Mouse (Mus musculus) limb, embryonic 15.5 days (tissue): ENCODE results near the gene Arl13a. TPM values are rescaled to one million over a fixed set of nuclear protein-coding genes. Genes with fewer than 3 reads are reported as not detected.
"Not testable (repeated sequence)": the region's sequence is repeated elsewhere in the genome, so short reads cannot be mapped to it uniquely, and the experiment has no call there.

ENCODE experiments used
- ATAC-seq: fragments of 200-750 bp; cut with Nextera tagmentation; 2 replicates; pipeline ENCODE4 v1.8.0; 2017; ENCODE audit warnings: low read depth, moderate TSS enrichment; ENCODE audit not compliant: insufficient number of reproducible peaks, low FRiP score, low TSS enrichment
- H3K27ac ChIP-seq: fragments of 300-500 bp; sonication (generic); 2 replicates; pipeline ENCODE4 v1.5.1; 2015; ENCODE audit warnings: moderate library complexity, mild to moderate bottlenecking, inconsistent platforms
- H3K27me3 ChIP-seq: fragments of 300-500 bp; sonication (generic); 2 replicates; pipeline ENCODE4 v1.6.1; 2015; ENCODE audit warnings: inconsistent platforms
- H3K36me3 ChIP-seq: fragments of 300-500 bp; sonication (generic); 2 replicates; pipeline ENCODE4 v1.6.1; 2015; ENCODE audit warnings: inconsistent platforms
- H3K4me1 ChIP-seq: fragments of 300-500 bp; sonication (generic); 2 replicates; pipeline ENCODE4 v1.6.1; 2015; ENCODE audit warnings: inconsistent platforms
- H3K4me2 ChIP-seq: fragments of 300-500 bp; sonication (generic); 2 replicates; pipeline ENCODE4 v1.6.1; 2015; ENCODE audit warnings: mild to moderate bottlenecking, inconsistent platforms
- H3K4me3 ChIP-seq: fragments of 300-500 bp; sonication (generic); 2 replicates; pipeline ENCODE4 v1.5.1; 2015; ENCODE audit warnings: mild to moderate bottlenecking, inconsistent platforms
- H3K9ac ChIP-seq: fragments of 300-500 bp; sonication (generic); 2 replicates; pipeline ENCODE4 v1.6.1; 2015; ENCODE audit warnings: inconsistent platforms
- H3K9me3 ChIP-seq: fragments of 300-500 bp; sonication (generic); 2 replicates; pipeline ENCODE4 v1.6.1; 2016; ENCODE audit warnings: inconsistent platforms
- WGBS: fragments of 180-500 bp; shearing (Covaris S2); methylation state at CpG from one replicate; pipeline ENCODE4 v1.1.7; 2015; 5-methylcytosine and 5-hydroxymethylcytosine counted together
- polyA plus RNA-seq: library from polyadenylated mRNA; unstranded; fragments of >200 nt; fragmentation: Nextera tagmentation; extraction: Ambion mirVana; gene quantifications from 2 replicates; pipeline ENCODE4 v1.2.1, GENCODE M21; 2015

The Arl13a gene
- not detected in 2 replicates for polyA plus RNA-seq

DNA sequence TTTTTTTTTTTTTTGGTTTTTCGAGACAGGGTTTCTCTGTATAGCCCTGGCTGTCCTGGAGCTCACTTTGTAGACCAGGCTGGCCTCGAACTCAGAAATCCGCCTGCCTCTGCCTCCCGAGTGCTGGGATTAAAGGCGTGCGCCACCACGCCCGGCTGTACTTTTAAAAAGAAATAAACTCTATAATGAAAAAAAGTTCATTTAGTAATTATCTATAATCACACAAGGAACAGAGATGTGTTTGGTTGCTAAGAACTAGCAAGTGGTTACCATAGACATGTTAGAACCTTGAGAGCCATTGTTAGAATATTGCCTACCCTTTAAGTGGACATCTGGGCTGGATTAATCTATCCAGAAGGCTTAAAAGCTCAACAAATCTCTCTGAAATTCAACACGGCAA lies at the start of gene Arl13a:
Gene Arl13a (plus strand): TSS at position 301 of the 400 bp plus-strand sequence.
- not testable (repeated sequence) for H3K27me3 ChIP-seq, H3K4me3 ChIP-seq, H3K9me3 ChIP-seq, ATAC-seq, H3K4me1 ChIP-seq, H3K36me3 ChIP-seq, H3K9ac ChIP-seq, H3K4me2 ChIP-seq, H3K27ac ChIP-seq
- 86% methylated on average over 9 of the region's 9 CpGs for WGBS

DNA sequence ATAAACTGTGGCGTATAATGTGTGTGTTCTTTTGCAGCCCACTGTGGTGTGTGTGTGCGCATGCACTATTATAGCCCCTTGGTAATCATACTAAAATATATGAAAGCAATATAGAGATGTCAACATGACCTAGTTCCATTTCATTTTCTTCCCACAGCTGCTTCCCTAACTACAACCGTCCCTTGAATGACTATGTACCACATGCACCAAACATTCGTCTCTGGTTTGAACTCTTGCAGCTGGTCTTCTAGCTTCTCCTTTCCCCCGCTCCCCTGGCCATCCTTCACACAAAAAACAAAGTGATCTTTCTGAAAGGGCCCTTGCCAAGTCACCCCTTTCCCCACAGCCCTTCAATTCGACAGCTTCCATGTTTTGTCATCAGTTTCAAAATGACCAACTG lies 47.3 kb upstream of the Arl13a start:
- ATAC-seq: no peak
- no peak overlapping the region for H3K4me3 ChIP-seq
- H3K27ac ChIP-seq: no peak overlapping the region
- no peaks in the 10 kb centered on the region for H3K36me3 ChIP-seq
- WGBS: 82% methylated on average over 6 of the region's 6 CpGs
- H3K9ac ChIP-seq: no peak overlapping the region
- H3K4me2 ChIP-seq: no peak overlapping the region
- H3K4me1 ChIP-seq: no peaks in the 10 kb centered on the region
- H3K9me3 ChIP-seq: no peaks in the 10 kb centered on the region
- peaks cover 9% of the 10 kb centered on the region; the same call in 1 of the 2 replicates for H3K27me3 ChIP-seq

DNA sequence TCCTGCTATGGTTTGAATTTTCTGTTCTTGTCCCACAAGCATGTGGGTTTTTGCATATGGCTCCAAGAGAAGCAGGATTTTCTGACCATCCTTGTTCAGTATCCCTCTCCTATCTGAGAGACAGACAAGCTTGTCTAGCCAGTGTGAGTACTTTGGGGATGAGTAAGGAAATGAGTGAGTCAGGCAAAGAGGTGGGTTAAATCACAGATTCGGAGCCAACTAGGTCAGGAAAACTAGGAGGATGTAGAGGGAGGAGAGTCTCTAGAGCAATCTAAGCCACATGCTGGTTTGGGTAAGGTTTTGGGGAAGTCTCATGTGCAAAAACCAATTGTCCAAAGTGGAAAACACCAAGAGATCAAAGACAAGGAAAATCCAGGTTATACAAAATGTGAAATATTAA lies 45.8 kb upstream of the Arl13a start:
- WGBS: 61% methylated on average over 1 of the region's 1 CpGs
- Histone ChIP-seq H3K4me1 (no peaks in the 10 kb centered on the region), H3K9me3 (no peaks in the 10 kb centered on the region), H3K9ac (no peak overlapping the region), H3K4me2 (no peak overlapping the region), H3K36me3 (no peaks in the 10 kb centered on the region), H3K4me3 (no peak overlapping the region), H3K27ac (no peak overlapping the region), H3K27me3 (peaks cover 9% of the 10 kb centered on the region; the same call in 1 of the 2 replicates)
- ATAC-seq: no peak

DNA sequence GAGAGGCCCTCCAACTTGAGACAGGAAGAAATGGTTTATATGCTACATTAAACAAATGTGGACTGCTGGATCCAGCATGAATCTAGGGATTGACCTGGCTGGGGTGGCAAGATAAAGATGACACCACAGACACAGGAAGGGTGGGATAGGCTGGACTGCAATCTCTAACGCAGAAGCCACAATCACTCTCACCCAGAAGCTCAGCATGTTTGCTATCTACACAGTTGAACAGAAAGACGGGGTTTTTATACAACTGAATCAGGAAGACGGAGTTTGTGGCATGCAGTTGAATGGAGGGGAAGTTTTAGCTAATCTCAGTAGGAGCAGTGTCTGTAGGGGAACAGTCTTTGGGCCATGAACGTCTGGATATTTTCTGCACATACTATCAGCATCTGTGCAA lies 45.3 kb upstream of the Arl13a start:
- ATAC-seq: no peak
- Histone ChIP-seq H3K27me3 (peaks cover 9% of the 10 kb centered on the region; the same call in 1 of the 2 replicates), H3K9ac (no peak overlapping the region), H3K4me3 (no peak overlapping the region), H3K27ac (no peak overlapping the region), H3K4me1 (no peaks in the 10 kb centered on the region), H3K9me3 (no peaks in the 10 kb centered on the region), H3K36me3 (no peaks in the 10 kb centered on the region), H3K4me2 (no peak overlapping the region)
- 83% methylated on average over 4 of the region's 4 CpGs for WGBS

DNA sequence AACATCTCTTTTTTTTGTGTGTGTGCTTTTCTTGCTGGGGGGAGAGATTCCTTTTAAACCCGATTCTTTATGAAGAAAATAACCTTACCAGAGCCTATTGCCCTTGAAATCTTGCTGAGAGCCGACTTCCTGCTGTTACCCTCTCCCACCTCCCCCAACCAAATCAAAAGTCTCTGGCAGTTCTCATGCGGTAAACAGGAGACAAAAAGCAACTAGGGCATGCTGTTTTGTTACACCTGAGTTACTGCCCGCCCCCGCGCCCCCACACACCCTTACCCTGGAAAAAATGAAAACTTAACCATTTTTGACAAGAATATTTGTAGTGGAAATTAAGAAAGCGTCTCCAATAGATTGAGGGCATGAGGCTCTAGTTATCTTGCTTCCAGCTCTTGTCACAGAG lies 29.1 kb upstream of the Arl13a start:
- 0 out of 2 replicates have a peak, but pooled peaks cover 9% of the 10 kb centered on the region for H3K27me3 ChIP-seq
- WGBS: 42% methylated on average over 7 of the region's 7 CpGs
- no peaks in the 10 kb centered on the region for H3K36me3 ChIP-seq
- no peak for ATAC-seq
- H3K9me3 ChIP-seq: no peaks in the 10 kb centered on the region
- H3K4me3 ChIP-seq: no peak overlapping the region
- H3K4me1 ChIP-seq: 0 out of 2 replicates have a peak, but pooled peaks cover 8% of the 10 kb centered on the region
- no peak overlapping the region for H3K4me2 ChIP-seq
- no peak overlapping the region for H3K27ac ChIP-seq
- H3K9ac ChIP-seq: no peak overlapping the region

DNA sequence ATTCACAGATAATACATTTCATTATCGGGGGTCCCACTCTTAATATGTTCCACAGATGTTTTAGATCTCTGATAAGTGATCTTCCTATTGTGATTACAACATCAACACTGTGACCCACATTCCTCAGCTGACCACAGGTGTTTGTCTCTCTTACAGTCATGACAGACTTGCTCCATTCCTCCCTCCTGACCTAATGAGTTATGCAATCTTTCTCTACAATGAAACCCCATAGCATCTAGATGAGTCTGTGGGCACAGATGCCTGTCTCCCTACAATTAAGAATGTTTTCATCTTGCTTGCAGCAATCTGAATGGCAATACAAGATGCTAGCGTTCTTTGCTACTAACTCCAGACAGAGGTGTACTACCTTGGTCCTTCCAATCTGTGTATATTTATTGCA lies 26.9 kb upstream of the Arl13a start:
- Histone ChIP-seq H3K9ac (no peak overlapping the region), H3K36me3 (no peaks in the 10 kb centered on the region), H3K4me1 (0 out of 2 replicates have a peak, but pooled peaks cover 8% of the 10 kb centered on the region), H3K4me2 (no peak overlapping the region), H3K9me3 (no peaks in the 10 kb centered on the region), H3K27ac (no peak overlapping the region), H3K4me3 (no peak overlapping the region), H3K27me3 (0 out of 2 replicates have a peak, but pooled peaks cover 9% of the 10 kb centered on the region)
- no peak for ATAC-seq
- 87% methylated on average over 2 of the region's 2 CpGs for WGBS

DNA sequence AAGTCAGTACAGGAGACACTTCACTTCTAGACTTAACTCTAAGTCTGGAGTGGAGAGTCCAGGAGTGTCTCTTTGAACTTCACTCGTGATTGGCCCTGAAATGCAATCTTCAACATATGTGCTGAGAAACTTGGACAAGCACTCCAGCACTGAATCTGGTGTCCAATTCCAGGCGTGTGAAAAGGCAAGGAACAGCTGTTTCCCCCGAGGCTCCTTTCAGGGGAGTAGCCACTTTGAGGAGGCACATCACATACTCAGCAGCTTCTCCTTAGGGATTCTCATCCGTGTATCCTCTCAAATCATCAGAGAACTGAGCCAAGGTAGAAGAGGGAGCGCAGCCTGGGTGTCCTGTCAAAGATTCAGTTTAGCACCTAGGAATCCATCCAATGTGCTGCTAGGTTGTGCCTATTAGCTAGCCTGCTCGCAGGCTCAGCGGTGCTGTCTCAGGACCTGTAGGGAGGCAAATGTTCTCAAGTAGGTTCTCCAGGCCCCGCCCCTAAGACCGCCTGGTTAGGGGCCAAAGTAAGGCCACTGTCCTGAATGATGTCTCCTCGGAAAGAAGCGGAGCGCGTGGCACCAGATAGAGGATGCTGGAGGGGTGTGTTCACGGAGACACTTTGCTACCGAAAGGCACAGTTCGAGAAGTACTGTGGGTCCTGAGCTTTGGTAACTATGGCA lies 25.1 kb upstream of the Arl13a start, which contains the start of gene Xkrx:
Gene Xkrx (minus strand): TSS at position 34 of the 678 bp plus-strand sequence.
- Histone ChIP-seq H3K36me3 (no peaks in the 10 kb centered on the region), H3K27ac (no peak within 1 kb of the TSS), H3K27me3 (0 out of 2 replicates have a peak, but pooled peaks cover 9% of the 10 kb centered on the region), H3K9ac (no peak within 1 kb of the TSS), H3K9me3 (no peaks in the 10 kb centered on the region), H3K4me1 (0 out of 2 replicates have a peak, but pooled peaks cover 8% of the 10 kb centered on the region), H3K4me3 (peak within 1 kb of the TSS; percentile 22), H3K4me2 (peak within 1 kb of the TSS; percentile 40)
- ATAC-seq: no peak
- WGBS: 22% methylated on average over 16 of the region's 16 CpGs

DNA sequence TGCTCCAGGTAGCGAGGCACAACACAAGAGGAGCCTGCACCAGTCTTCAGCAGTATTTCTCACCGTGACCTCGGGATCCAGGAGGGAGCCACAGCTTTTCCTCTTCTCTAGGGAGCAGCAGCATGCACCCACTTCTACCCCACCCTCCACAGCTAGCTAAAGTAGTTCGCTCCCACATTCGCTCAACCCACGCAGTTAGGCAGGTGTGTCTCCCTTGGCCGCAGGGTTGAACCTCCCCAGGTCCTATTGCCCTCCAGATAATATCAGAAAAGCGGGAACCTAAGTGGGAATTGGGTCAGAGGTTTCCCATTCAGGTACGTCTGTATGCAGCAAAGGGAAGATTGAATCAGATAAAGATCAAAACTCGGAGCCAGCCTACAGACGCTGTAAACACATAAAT lies 24.5 kb upstream of the Arl13a start:
- peak overlapping the region; percentile 22 for H3K4me3 ChIP-seq
- no peak overlapping the region for H3K9ac ChIP-seq
- no peaks in the 10 kb centered on the region for H3K36me3 ChIP-seq
- 22% methylated on average over 11 of the region's 11 CpGs for WGBS
- 0 out of 2 replicates have a peak, but pooled peaks cover 8% of the 10 kb centered on the region for H3K4me1 ChIP-seq
- H3K4me2 ChIP-seq: peak overlapping the region; percentile 40
- H3K9me3 ChIP-seq: no peaks in the 10 kb centered on the region
- 0 out of 2 replicates have a peak, but pooled peaks cover 9% of the 10 kb centered on the region for H3K27me3 ChIP-seq
- no peak overlapping the region for H3K27ac ChIP-seq
- no peak for ATAC-seq

DNA sequence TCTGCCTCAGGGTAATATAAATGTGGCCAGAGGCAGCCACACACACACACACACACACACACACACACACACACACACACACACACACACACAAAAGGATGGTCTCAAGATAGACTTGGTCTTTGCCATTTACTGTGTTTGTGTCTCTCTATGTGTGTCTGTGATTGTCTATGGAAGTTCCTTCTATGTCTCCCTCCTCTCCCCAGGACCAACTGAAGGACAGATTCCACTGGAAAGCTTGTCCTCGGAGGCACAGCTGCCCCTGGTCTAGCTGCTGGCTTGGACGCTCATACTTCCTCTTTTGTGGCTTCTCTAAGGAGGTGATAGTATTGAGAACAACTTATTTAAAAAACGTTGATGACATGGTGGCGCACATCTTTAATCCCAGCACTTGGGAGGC lies 23.8 kb upstream of the Arl13a start:
- H3K4me3 ChIP-seq: no peak overlapping the region
- 57% methylated on average over 4 of the region's 4 CpGs for WGBS
- H3K4me2 ChIP-seq: no peak overlapping the region
- H3K4me1 ChIP-seq: 0 out of 2 replicates have a peak, but pooled peaks cover 8% of the 10 kb centered on the region
- no peak overlapping the region for H3K27ac ChIP-seq
- H3K9ac ChIP-seq: no peak overlapping the region
- H3K9me3 ChIP-seq: no peaks in the 10 kb centered on the region
- 0 out of 2 replicates have a peak, but pooled peaks cover 9% of the 10 kb centered on the region for H3K27me3 ChIP-seq
- no peak for ATAC-seq
- no peaks in the 10 kb centered on the region for H3K36me3 ChIP-seq

DNA sequence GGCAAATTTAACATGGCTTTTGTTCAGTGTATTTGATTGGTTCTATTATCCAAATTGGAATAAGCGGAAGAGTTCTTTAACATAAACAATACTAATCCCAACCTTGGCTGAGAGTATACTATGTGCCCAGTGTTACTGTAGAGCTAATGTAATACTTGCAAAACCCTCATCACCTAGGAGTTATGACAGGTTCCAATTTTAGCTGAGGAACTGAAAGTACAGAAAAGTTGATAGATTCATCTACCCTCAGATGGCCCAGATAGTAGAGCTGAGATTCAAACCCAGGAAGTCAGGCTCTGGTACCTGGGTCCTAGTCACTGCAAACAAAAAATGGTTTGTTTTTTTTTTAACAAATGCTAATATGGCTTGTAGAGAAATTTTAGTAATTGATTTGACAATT lies 16.7 kb upstream of the Arl13a start:
- Histone ChIP-seq H3K4me1 (no peaks in the 10 kb centered on the region), H3K36me3 (no peaks in the 10 kb centered on the region), H3K27ac (no peak overlapping the region), H3K4me3 (no peak overlapping the region), H3K9ac (no peak overlapping the region), H3K9me3 (no peaks in the 10 kb centered on the region), H3K27me3 (no peaks in the 10 kb centered on the region), H3K4me2 (no peak overlapping the region)
- WGBS: 100% methylated on average over 1 of the region's 1 CpGs
- ATAC-seq: no peak

DNA sequence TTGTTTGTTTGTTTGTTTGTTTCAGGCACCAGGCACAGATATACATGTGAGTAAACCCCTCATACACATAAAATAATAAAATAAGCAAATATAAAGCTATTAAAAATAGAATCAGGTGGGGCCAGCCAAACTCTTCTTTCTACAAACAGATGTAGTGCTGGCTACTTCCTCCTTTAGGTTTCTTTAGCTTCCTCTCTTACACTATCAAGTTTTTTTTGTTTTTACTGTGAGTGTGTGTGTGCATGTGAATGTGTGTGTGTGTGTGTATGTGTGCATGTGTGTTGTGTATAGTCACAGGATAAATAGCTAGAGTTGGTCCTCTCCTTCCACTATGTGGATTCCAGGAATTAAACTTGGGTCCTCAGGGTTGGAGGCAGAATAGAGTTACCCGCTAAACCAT lies 12.6 kb upstream of the Arl13a start:
- no peaks in the 10 kb centered on the region for H3K4me1 ChIP-seq
- no peak overlapping the region for H3K4me2 ChIP-seq
- no peak for ATAC-seq
- no peaks in the 10 kb centered on the region for H3K36me3 ChIP-seq
- H3K9ac ChIP-seq: no peak overlapping the region
- WGBS: 82% methylated on average over 1 of the region's 1 CpGs
- no peak overlapping the region for H3K27ac ChIP-seq
- H3K9me3 ChIP-seq: no peaks in the 10 kb centered on the region
- no peaks in the 10 kb centered on the region for H3K27me3 ChIP-seq
- no peak overlapping the region for H3K4me3 ChIP-seq

DNA sequence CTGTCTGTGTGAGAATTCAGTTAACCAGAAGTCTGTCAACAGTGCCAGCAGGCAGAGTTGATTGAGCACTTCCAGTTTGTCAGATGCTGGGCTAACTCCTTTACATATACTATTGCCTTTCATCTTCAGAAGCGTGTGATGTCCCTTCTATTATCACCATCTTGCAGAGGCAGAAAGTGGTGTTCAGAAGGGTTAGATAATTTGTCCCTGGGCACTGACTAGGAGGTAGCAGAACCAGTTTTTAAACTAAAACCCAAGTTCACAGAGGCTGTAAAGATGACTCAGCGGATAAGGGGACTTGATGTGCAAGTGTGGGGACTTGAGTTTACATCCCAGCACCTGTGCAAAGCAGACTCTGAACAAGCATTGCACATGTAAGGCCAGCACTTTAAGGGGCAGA lies 21.2 kb downstream of the Arl13a start:
- 63% methylated on average over 2 of the region's 2 CpGs for WGBS
- H3K36me3 ChIP-seq: no peaks in the 10 kb centered on the region
- no peaks in the 10 kb centered on the region for H3K27me3 ChIP-seq
- no peaks in the 10 kb centered on the region for H3K4me1 ChIP-seq
- H3K9me3 ChIP-seq: no peaks in the 10 kb centered on the region
- no peak for ATAC-seq
- H3K27ac ChIP-seq: no peak overlapping the region
- H3K4me3 ChIP-seq: no peak overlapping the region
- H3K9ac ChIP-seq: no peak overlapping the region
- H3K4me2 ChIP-seq: no peak overlapping the region
